Mouse (Mus musculus) megakaryocyte, embryonic 14.5 days (primary cell): Measurements from ENCODE around the gene Uspl1.

Experiments
- FLI1 ChIP-seq: IDR thresholded peaks from 2 replicates; pipeline ENCODE4 v1.6.1; 2012; ENCODE audit warnings: low read length, inconsistent platforms, mixed read lengths
- GATA1 ChIP-seq: IDR thresholded peaks from 3 replicates; pipeline ENCODE4 v1.6.1; 2012; ENCODE audit warnings: mixed read lengths, low read length, inconsistent platforms, borderline replicate concordance

- TF ChIP-seq GATA1 (no peak), FLI1 (no peak)
Measured at GRCm38 (mm10) chr5:149261449-149261848, 77.3 kb downstream of the Uspl1 start.
